Mouse (Mus musculus) naive thymus-derived CD4-positive, alpha-beta T cell, adult 2 months (primary cell): Measurements from ENCODE around the gene Fgf3.
A peak's percentile ranks its signal among the peaks of the same experiment; 100 is the strongest.

ENCODE experiments used
- DNase-seq: peaks from one replicate; pipeline ENCODE4 v3.0.0-alpha.2; 2011; ENCODE audit warnings: low read depth

Fgf3 gene

DNA sequence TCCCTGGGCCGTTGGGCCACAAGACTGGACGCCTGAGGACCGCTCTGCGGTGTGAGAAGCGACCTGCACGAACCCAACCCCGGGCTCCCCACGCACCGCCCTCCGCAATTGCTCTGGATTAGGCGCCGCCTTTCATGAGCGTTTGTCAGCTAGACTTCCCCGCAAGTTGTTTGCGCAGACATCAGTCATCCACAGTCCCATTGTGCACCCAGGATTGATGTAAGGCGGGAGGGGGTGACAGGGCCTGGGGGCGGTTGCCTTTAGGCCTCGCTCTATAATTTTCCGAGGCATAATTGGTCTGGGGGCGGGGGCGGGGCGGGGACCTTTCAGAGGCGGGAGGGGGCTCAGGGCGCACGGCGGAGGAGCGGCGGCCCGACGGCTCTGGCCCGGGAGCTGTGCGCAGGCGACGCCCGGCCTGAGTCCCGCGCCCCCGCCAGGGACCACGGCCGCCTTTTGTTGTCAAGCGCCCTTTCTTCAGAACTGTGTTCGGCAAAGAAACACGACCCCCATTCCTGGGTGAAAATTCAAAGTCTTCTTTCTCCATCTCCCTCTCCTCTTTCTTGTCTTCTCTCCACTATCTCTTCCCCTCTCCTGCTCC is at the start of gene Fgf3:
Fgf3 (plus strand) TSS at position 193 of the 598 bp plus-strand sequence.
- DNase-seq, result no peak

DNA sequence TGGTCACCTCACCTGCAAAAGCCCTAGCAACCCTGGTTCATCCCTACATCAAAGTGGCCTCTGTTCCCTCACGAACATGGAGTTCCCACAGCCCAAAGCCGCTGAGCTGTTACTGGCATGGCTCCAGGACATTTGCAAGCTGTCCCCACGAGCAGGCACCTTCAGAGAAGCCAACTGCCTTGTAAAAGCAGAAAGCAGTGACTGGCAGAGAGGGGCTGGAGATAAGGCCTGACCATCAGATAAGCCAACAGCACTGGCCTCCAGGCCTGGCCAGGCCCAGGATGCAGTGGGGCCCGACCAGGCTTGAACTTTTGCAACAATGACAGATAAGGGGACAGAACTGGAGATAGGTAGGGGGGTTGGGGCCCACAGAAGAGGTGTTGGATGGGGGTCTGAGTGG is 49.3 kb upstream of the Fgf3 start:
- DNase-seq, result no peak

DNA sequence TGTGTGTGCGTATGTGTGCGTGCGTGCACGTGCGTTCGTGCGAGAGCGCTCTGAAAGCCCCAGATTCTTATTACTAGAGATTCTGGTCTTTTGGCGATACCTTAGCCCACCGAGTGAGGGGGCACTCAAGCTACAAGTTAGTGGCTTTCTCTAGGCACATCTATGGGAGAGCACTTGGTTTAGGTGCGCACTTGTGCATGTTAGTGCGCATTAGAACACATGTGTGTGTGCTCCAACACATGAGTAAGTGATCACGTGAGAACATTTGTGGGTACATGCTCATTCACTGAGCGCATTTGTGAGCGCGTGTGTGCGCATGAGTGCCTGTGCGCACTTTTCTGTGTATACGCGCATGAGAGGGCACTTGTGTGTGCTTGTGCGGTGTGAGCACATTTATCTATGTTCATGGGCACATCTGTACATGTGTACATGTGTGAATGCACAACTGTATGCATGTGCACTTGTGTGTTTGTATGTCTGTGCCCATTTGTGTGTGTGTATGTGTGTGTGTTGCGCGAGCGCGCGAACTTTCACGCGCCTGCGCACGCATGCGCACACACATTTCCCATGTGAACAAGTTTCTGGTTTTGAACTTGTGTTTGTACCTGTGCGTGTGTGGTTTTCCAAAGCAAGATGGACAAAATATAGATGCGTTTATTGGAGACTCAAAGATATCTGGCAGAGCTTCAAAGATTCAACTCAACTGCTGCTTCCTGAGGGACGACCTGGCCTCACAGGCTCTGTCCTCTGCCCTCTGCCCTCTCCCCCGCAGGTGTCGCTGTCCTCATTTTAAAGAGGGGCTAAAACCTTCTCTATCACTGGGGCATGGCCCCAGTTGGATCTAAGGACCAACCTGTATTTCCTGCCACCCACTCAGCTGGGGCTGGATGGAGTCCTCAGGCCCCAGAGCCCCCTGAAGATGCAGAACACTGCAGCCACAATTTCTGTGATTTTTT is 48.0 kb upstream of the Fgf3 start:
- DNase-seq, result no peak

DNA sequence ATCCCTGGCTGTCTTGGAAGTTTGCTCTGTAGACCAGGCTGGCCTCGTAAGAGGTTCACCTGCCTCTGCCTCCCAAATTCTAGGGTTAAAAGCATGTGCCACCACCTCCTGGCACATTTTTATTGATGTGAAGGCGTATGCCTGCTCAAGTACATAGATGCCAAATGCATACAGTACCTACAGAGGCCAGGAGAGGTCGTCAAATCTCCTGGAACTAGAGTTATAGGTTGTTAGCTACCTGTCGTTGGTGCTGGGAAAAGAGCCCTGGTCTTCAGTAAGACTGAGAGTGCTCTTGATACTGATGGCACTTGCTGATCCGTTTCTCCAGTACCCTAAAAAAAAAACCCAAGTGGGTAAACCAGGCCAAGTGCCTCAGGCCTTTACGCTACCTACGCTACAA is 46.5 kb upstream of the Fgf3 start:
- DNase-seq, result no peak

DNA sequence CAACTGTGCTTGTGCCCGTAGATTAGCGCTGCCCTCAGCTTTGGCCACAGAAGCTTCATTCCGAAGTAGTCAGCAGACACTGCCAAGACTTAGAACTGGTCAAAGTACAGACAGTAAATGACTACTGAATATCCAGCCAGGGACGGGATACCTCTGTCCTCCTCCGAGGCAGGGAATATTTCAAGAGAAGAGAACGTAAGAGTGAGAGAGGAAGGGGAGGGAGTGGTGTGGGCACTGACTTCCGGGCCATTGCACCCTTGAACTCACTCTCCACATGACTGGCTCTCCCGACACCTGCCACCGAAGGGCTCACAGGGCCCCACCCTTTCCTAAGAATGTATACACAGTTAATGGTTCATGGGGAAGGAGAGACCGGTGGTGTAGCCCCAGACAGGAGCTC is 44.6 kb upstream of the Fgf3 start:
- DNase-seq, result no peak

DNA sequence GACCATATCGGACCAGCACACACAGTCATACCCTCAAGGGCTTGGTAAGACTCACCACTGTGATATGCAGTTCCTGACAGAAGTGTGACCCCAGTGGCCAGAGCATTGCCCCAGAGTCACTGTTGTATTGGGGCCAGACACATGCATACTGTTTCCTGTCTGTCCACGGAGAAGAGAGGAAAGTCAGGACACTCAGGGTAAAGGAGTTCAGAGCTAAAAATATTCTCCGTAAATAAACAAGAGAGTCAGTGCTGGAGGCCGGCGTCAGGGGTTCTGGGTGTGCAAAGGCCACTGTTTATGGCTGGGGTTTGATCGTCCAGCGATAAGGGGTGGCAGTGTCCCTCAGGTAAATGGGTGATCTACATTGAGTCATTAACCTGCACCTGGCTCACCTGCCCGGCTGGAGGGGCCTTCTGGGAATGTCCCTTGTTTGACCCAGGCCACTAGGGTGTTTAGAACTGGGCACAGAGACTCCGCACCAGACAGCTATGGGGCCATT is 41.9 kb upstream of the Fgf3 start:
- DNase-seq, result no peak

DNA sequence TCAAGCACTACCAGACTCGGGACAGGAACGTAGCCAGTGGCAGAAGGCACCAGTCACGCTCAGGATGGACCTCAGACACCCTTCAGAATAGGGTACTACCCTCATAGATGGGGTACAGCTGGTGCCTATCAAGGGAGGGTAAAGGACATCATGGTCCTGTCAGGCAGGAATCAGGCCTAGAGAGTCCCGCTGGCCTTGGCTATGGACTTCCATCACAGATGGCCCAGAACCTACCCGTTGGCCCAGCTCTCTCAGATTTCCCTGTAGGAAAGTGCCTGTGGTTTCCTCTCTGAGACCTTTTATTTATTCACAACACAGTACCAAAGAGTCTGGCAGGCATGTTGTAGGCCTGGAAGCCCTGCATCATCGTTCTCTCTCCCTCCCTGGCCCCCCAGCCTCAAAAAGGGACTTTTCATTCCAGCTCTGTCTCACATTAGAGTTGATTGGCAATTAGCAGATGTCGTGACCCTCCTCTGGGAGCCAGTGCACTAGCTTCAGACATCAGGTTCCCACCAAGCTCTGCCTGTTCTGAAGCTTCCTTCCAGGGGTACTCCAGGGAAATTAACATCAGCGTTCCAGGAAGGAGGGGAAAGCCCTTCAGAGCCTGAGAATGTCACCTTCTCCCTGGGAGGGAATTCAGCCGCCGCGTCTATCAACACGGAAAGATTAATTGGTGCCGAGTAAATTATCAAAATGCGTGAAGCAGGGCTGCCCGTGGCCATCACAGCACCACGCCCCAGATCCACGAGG is 40.7 kb upstream of the Fgf3 start:
- DNase-seq, result no peak

DNA sequence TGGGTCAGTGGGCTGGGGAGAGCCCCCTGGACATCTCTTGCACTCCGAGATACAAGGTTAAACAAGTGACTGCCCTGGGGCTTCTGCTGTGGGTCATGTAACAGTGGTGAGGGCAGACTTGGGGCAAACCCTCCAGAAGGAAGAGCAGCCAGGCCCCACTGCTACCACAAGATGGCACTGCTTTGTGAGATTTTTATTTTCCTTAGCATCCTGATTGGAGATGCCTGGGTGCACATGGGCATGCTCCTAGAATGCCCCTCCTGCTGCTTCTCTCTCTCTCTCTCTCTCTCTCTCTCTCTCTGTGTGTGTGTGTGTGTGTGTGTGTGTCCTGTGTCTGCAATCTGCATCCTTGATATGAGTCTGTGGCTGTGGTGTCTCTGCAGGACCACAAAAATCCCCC is 39.4 kb upstream of the Fgf3 start:
- no peak for DNase-seq

DNA sequence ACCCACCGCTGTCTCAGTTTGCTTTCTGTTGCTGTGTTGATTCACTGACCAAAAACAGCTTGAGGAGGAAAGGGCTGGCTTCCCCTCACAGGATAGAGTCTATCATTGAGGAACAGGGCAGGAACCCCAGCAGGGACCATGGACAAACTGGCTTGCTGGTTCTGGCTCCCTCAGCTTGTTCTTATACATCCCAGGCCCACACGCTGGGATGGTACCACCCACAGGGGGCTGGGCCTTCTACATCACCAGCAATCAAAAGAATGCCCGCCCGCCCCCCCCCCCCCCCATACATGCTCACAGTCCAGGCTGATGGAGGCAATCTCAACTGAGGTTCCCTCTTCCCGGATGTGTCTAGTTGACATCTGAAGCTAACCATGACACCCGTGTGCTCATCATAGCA is 30.8 kb upstream of the Fgf3 start:
- DNase-seq, result no peak

DNA sequence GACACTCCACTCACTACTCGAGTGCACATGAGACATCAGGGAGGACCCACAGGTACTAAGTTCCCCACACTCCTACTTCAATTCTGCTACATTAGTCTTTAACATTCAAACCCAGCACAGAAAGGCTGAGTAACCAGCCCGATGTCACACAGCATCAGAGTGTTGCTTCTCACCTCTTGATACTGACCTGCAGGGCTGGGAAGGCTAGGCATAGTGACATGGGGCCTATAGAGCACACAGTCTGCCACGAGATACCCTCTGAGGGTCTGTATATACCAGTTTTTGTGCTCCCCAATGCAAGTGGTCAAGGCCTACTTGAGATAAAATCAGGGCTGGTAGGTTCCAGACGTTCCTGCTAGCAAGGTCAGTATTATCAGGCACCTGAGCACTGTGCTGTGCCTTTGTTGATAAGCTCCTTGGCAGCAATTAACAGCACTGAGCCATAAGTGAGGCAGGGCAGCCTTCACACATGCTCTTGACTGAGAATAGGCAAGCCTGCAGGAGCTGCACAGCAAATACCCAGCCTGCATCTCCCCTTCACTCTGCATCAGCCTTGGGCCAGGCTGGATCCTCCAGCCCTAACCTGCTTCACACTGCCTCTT is 29.8 kb upstream of the Fgf3 start:
- no peak for DNase-seq

DNA sequence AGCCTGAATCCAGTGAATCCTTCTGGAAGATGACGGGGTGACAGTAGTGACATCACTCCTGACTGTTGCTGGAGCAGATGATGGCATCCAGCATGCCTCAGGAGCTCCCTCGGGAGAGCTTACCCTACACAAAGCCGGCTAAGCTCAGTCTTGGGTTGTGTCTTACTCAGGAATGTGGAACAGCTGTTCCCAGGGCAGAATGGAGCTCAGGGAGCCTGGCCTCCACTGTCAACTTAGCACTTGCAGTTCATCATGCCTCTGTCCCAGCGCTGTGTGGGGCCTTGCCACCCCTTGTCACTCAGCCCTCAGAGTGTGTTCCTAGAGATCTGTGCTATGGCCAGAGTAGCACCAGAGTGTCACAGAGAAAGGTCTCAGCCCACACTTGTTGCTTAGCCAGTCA is 26.4 kb upstream of the Fgf3 start:
- DNase-seq, result no peak

DNA sequence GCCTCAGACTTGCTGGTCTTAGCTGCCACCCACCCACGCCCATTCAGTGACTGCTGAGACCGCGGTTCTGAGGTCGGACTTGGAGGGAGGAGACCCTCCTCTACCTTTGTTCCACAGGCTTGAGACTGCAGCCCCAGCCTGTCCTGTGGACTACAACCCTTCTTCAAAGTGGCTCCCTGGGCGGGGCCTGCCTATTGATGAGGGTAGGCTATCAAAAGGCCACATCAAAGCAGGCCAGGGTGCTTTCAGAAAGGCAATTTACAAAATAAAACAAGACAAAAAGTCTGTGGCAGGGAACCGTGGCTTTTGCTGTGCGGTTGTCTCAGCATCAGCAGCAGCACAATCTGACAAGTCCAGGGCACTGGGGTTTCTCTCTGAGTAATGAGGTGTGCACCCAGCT is 16.0 kb upstream of the Fgf3 start:
- no peak for DNase-seq

DNA sequence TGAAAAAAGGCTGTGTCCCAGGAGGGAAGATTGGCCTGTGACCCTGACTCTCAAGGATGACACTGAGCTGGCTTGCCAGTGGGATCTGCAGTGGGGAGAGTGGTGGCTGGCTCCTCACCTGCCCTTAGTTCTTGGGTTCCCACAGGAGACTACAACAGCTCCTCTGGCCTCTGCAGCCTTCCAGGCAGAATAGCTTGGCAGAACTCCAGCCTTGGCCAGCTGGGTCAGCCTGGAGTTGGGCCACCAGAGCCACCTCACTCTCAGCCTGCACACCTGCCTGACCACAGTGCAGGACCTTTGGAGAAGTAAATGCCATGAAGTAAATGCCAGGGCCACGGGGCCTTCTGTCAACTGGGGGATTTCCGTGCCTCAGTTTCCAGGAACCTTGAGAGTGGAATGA is 13.9 kb upstream of the Fgf3 start:
- DNase-seq, result no peak

DNA sequence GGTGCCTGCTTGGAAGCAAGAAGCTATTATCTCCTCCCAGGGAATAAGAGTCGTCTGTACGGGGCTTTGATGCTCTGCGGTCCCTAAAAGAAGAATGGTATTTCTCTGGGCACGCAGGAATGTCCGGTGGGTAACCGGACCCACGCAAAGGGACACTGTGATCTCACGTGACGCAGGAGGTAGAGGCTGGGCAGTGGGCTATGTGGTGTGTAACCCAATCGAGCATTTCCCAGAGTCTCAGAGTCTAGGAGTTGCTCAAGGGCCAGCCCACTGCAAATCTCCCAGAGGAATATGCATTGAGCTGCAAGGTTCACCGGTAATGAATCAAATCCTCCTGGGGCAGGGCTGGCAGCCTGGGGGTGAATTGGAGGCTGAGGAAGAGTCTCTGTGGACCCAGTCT is 9.5 kb upstream of the Fgf3 start:
- DNase-seq, result no peak

DNA sequence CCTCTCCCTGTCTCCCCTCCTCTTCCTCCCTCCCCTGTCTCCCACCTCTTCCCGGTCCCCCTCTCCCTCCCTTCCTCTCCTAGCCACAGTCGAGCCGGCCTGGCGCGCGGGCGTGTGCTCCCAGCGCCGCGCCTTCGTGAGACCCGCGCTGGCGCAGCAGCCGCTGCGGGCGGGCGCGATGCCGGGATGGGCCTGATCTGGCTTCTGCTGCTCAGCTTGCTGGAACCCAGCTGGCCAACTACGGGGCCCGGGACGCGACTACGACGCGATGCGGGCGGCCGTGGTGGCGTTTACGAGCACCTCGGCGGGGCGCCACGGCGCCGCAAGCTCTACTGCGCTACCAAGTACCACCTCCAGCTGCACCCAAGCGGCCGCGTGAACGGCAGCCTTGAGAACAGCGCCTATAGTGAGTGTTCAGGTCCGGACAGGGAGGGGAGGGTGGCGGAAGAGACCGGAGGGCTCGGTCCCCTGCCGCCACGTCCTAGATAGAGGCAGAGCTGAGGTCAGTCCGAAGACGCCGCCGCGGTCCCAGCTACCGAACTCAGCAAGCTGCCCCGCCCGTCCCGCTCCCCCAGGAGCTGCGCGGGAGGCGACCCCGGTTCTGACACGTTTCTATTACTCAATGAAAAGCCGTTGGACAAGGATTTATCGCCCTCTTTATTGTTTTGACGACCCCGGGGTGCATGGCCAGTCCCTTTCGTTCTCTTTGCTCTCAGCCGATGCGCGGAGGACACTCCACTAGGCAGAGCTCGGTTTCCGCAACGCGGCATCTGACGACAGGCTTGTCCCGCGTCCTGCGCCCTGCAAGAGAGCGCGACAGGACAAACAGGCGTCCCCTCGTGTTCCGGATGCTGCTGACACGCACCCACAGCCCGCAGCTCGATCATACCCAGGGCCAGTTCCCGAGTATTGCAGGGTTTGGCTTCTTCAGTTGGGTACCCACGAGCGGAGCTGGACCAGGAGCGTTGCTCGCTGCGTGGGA is 930 bp downstream of the Fgf3 start:
- DNase-seq, result no peak

DNA sequence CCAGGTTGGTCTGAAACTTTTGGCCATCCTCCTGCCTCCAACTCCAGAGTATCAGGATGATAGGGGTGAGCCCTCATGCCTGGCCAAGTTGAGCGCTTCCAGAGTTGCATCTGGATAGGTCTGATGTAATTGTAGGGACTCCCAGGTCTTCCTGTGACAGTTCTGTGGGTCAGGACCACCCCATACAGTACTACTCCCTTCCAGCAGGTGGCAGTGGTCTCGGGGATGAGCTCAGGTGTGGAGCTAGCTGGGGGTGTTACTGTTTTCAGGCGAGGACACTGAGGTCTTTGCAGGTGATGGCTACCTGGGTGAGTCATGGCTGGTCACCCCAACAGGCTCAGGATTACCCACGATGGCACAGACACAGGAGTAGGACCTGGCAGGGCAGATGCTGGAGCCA is 8.3 kb downstream of the Fgf3 start:
- peak; percentile 33 for DNase-seq

DNA sequence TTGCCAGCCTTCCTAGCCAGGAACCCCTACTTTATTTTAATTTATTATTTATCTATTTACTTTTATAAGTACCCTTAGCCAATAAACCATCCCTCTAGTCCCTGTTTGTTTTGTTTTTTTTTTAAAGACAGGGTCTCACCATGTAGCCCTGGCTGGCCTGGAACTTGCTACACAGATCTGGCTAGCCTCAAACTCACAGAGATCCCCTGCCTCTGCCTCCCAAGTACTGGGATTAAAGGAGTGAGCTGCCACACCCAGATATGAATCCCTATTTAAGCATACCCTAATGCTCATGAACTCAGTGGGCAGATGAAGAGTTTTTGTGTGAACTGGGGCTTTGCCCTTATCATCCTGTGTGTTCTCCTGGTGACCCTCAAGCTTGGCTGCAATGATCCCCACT is 9.2 kb downstream of the Fgf3 start, which contains the start of gene Fgf4:
Fgf4 (plus strand) TSS at position 301 of the 400 bp plus-strand sequence.
- DNase-seq, result no peak

DNA sequence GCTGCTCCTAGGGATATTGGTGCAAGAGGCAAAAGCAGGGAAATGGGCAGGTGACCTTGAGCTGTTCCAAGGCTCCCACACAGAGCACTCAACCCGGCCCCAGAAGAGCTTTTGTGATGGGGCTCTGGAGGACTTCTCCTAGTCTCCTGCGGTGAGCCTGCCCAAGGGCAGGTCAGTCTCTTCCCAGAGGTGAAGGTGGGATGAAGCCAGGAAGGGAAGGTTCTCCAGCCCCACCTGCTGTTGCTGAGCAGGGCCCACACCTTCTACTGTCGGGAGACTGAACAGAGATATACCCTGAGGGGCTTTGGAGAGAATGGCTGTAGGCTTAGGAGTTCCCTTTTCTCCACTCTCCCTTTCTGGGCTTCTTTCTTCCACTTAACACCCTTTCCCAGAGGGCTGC is 13.4 kb downstream of the Fgf3 start:
- no peak for DNase-seq

DNA sequence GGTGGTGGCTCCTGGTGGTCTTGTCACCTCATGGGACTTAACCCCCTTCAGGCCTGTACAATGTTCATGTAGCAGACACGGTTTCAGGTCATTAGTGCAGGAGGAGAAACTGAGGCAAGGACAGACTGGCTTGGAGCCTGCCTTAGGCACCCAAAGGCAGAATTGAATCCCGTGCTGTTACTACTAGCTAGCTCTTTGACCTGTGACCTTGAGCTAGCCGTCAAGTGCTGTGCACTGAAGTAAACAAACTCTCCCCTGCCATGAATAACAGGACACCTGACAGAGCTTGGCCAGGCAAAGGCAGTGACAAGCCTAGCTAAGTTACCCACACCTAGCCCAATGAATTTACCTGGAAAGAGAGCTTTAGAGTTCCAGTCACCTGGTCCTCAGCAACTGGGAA is 17.1 kb downstream of the Fgf3 start:
- no peak for DNase-seq

DNA sequence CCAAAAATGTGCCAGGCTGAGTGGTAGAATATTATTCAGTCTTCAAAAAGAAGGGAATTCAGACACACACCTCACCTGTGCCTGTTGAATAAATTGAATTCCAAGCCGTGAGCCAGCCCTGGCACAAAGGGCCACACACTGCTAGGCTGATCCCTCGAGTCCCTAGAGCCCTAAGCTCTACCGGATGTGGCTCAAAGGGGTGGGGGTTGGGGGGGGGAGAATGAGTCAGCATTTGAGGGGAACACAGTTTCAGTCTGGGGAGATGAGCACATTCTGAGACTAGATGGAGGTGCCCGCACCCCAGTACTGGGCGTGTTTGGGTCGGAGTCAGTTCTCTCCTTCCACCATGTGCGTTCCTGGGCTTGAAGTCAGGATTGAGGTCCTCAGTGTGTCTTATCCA is 19.3 kb downstream of the Fgf3 start:
- DNase-seq, result no peak

DNA sequence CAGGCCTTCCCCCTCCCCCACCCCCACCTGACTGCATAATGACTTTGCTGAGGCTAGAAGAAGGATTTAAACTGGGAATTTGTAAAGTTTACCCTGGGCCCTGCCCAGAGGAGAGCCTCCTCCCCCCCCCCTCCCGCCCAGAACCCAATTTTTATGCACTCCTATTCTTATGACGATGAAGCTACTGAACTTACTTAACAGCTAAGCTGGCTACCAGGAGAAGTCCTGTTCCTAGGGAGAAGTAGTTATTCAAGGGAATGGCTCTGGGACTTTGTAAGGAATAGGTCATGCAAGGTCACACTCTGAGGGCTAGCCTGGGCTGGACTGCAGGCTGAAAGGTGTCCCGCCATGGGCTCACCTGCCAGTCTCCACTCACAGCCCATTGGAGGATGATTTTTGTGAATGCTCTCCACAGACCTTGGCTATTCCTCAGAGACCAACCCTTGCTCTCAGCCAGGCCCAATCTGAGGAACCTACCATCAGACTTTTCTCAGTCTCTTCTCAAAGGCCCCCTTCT is 20.0 kb downstream of the Fgf3 start:
- DNase-seq, result no peak
